Mouse (Mus musculus) bone marrow, adult 2 months (tissue): ENCODE measurements around the gene Zfp507. TPM values are rescaled to one million over a fixed set of nuclear protein-coding genes. Genes with fewer than 3 reads are reported as not detected.
A peak's percentile ranks its signal among the peaks of the same experiment; 100 is the strongest.

Experiments
- H3K27ac ChIP-seq: fragments of 200-500 bp; 2 replicates; pipeline ENCODE4 v1.5.1; 2012; ENCODE audit warnings: low read depth, mild to moderate bottlenecking, control low read depth, inconsistent platforms, low read length; ENCODE audit not compliant: control insufficient read depth, poor library complexity, insufficient read depth
- H3K4me1 ChIP-seq: fragments of 200-500 bp; 2 replicates; pipeline ENCODE4 v1.6.1; 2011; ENCODE audit warnings: low read length; ENCODE audit not compliant: control insufficient read depth, insufficient read depth
- H3K4me3 ChIP-seq: fragments of 200-500 bp; replicated peaks from 2 replicates; pipeline ENCODE3; 2011; ENCODE audit warnings: mild to moderate bottlenecking, low read depth, low read length, control low read depth; ENCODE audit not compliant: control insufficient read depth
- CTCF ChIP-seq: fragments of 200-500 bp; IDR thresholded peaks from 2 replicates; pipeline ENCODE4 v1.5.1; 2011; ENCODE audit warnings: low read length, control low read depth; ENCODE audit not compliant: control insufficient read depth, insufficient read depth
- POLR2A ChIP-seq: fragments of 200-500 bp; IDR thresholded peaks from 2 replicates; pipeline ENCODE4 v1.6.1; 2011; ENCODE audit warnings: low read depth, mild to moderate bottlenecking, control low read depth, low read length, borderline replicate concordance; ENCODE audit not compliant: control insufficient read depth
- WGBS: fragments of 180-500 bp; shearing (Covaris S2); methylation state at CpG from one replicate; pipeline ENCODE4 v1.1.7; 2018; 5-methylcytosine and 5-hydroxymethylcytosine counted together
- polyA plus RNA-seq: library from polyadenylated mRNA; stranded (reverse); fragments of >200 nt; gene quantifications from 2 replicates; pipeline ENCODE4 v1.2.4, GENCODE M21; 2011; ENCODE audit warnings: low replicate concordance; ENCODE audit not compliant: missing spikeins, insufficient read depth, insufficient read length

The Zfp507 gene
- polyA plus RNA-seq, 1 experiment = 12.2 TPM

GRCm38 (mm10) chr7:35747397-35747964 is 55.3 kb downstream of the Zfp507 start:
- Histone ChIP-seq H3K4me3 (no peak overlapping the region), H3K27ac (no peak overlapping the region), H3K4me1 (no peaks in the 10 kb centered on the region; the same call in 1 of the 2 replicates)
- 90% methylated on average over 14 of the region's 14 CpGs for WGBS
- TF ChIP-seq CTCF = no peak

- WGBS = 82% methylated on average over 12 of the region's 12 CpGs
- H3K4me3 ChIP-seq = no peak overlapping the region
- H3K27ac ChIP-seq = no peak overlapping the region
- no peak for TF ChIP-seq POLR2A
- no peak for TF ChIP-seq CTCF
- no peaks in the 10 kb centered on the region; the same call in 1 of the 2 replicates for H3K4me1 ChIP-seq
Measured at GRCm38 (mm10) chr7:35746686-35747396, 56.0 kb downstream of the Zfp507 start.

GRCm38 (mm10) chr7:35745281-35745702 is 57.5 kb downstream of the Zfp507 start:
- no peak for TF ChIP-seq POLR2A
- no peak for TF ChIP-seq CTCF
- H3K4me3 ChIP-seq = no peak overlapping the region
- H3K4me1 ChIP-seq = no peaks in the 10 kb centered on the region; the same call in 1 of the 2 replicates
- no peak overlapping the region for H3K27ac ChIP-seq
- 80% methylated on average over 6 of the region's 6 CpGs for WGBS

GRCm38 (mm10) chr7:35744771-35745170 is 58.0 kb downstream of the Zfp507 start:
- TF ChIP-seq POLR2A = no peak
- TF ChIP-seq CTCF = no peak
- no peak overlapping the region for H3K27ac ChIP-seq
- H3K4me3 ChIP-seq = no peak overlapping the region
- H3K4me1 ChIP-seq = no peaks in the 10 kb centered on the region
- WGBS = 79% methylated on average over 9 of the region's 9 CpGs

GRCm38 (mm10) chr7:35742310-35742709 is 60.5 kb downstream of the Zfp507 start:
- 68% methylated on average over 5 of the region's 5 CpGs for WGBS
- H3K27ac ChIP-seq = no peak overlapping the region
- no peak overlapping the region for H3K4me3 ChIP-seq
- H3K4me1 ChIP-seq = no peaks in the 10 kb centered on the region
- TF ChIP-seq POLR2A (no peak), CTCF (no peak)

- TF ChIP-seq POLR2A (no peak), CTCF (no peak)
- WGBS = 78% methylated on average over 5 of the region's 5 CpGs
- Histone ChIP-seq H3K4me1 (no peaks in the 10 kb centered on the region), H3K27ac (no peak overlapping the region), H3K4me3 (no peak overlapping the region)
Measured at GRCm38 (mm10) chr7:35741858-35742257, 60.9 kb downstream of the Zfp507 start.

- TF ChIP-seq POLR2A (no peak), CTCF (peak; percentile 73)
- no peak overlapping the region for H3K27ac ChIP-seq
- H3K4me3 ChIP-seq = no peak overlapping the region
- WGBS = 88% methylated on average over 5 of the region's 5 CpGs
- H3K4me1 ChIP-seq = no peaks in the 10 kb centered on the region
Measured at GRCm38 (mm10) chr7:35740489-35741230, 62.1 kb downstream of the Zfp507 start.

- Histone ChIP-seq H3K4me1 (no peaks in the 10 kb centered on the region), H3K27ac (no peak overlapping the region), H3K4me3 (no peak overlapping the region)
- TF ChIP-seq POLR2A = no peak
- TF ChIP-seq CTCF = no peak
Measured at GRCm38 (mm10) chr7:35738871-35739270, 63.9 kb downstream of the Zfp507 start.
